Mouse (Mus musculus) adrenal gland, postnatal 10 days (tissue): ENCODE measurements around the gene Gm44973. TPM values are rescaled to one million over a fixed set of nuclear protein-coding genes. Genes with fewer than 3 reads are reported as not detected.
"Not testable (repeated sequence)": the region's sequence is repeated elsewhere in the genome, so short reads cannot be mapped to it uniquely, and the experiment has no call there.

Source experiments
- DNase-seq: peaks from one replicate; pipeline ENCODE4 v3.0.0; 2021; ENCODE audit warnings: mixed read lengths
- long read RNA-seq, 2 experiments: library from polyadenylated mRNA; stranded (forward); transcript quantifications; one replicate each; pipeline ENCODE4 v2.0.0; 2021
- total RNA-seq, 2 experiments: library from RNA; stranded (reverse); gene quantifications; 2 replicates each; pipeline ENCODE4 v1.2.3; 2021

The Gm44973 gene
- not detected for total RNA-seq
- long read RNA-seq, experiment 1, partial matches to known transcripts = 0 of 6 reads
- long read RNA-seq, experiment 1, other reads (novel, unspliced or antisense) = 6 of 6 reads
- long read RNA-seq, experiment 2, partial matches to known transcripts = 0 of 1 reads
- long read RNA-seq, experiment 2, other reads (novel, unspliced or antisense) = 1 of 1 reads

DNA sequence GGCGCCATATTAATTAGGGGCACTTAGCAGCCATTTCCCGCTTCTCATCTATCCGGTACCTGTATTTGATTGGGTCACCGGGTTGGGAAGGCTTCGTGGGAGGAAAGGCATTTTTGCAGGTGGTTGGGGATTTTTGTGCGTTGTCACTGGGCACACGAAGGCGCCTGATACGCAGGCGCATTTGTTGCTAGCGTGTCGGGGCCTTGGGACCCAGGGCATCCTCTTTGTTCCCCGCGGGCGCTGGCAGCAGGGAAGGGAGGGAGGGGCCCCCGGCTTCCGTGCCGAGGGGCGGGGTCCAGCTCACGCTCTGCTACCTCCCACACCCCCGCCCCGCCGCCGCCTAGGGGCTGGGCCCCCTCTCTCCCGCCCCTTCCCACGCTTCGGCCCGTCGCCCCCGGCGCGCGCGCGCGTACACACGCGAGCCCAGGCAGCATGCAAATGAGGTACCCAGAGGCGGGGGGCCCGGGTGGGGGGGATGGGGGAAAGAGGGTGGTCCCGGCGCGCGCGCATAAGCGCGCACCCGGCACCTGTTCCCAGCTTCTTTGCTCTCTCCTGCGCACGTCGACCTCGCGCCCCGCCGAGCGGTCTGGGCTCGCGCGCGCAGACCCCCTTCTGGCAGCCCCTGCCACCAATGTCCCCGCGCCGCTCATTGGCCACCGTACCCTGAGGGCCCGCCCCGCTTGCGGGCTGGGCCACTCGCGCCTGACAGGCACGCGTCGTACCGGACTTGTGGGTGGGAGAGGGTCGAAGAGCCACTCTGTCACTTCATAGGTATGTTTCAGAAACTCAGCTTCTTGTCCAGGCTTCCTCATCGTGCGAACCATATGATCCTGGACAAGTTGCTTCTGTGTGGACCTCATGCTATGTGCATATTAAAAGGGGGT lies at the start of gene Gm44973:
Gm44973 (plus strand) TSS at position 379 of the 884 bp plus-strand sequence.
- peak; percentile 98 for DNase-seq

DNA sequence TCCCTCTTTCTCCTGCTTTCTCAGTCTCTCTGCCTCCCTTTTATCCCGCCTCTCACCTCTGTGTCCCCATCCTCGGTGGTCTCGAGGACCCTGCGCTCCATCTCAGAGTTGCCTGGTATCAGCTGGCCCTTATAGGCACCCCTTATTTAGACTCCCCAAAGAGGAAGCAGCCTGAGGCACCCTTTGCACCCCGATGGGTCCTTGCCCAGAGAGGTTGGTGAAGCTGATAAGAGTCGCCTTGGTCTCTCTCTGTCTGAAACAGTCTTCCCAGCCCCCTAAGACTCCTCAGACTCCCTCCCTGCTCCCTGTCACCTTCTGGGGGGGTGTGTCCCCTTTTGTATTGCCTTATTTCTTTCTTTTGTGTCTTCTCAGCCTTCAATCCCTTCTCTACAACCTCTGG lies 44.2 kb upstream of the Gm44973 start, which contains the start of gene Sbk3:
Sbk3 (minus strand) TSS at position 101 of the 400 bp plus-strand sequence.
- DNase-seq = no peak

DNA sequence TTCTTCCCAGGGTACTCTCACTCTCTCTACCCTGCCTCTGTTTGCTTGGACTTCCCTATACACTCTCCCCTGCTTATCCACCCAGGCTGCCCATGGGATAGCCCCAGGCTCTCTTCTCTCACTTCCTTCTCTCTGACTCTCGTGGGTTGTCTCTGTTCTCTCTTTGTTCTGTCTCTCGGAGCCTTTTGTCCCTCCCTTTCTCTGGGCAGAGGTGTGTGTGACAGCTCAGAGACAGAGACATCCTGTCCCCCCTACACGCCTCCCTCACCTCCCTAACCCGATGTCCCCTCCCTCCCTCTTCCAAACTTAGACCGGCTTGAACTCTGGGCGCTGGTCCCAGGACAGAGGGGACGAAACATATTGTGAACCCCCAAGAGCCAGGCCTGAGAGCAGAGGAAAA lies 43.6 kb upstream of the Gm44973 start:
- no peak for DNase-seq

DNA sequence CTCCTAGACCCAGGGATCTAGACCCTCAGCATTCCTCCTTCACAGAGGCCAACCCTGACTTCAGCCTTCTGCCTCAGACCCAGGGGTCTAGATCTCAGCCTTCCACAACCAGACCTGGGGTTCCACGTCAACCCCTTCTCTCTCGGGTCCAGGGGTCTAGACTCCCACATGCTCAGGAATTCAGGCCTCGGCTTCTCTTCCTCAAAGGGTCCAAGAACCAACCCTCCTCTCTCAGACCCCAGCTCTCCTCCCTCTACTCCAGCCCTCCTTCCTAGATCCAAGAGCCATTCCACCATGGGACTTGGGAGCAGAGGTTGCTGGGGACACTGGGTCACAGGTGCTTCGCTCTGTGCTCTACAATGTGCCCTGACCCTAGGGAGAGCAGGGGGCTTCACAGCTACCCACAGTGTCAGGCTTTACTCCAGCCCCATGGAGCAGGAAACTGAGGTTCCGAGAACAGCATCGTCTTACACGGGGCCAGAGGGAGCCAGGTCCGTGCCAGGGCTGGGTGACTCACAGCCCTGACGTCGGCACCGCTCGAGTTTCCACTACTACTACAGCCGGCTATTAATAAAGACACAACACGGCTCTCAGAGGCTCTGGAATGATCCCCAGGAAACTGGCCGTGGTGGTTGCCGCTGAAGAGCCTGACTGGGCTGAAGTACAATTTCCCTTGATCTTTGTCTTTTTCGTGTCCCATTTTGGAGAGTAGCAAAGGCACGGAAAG lies 42.8 kb upstream of the Gm44973 start:
- DNase-seq = peak; percentile 81

DNA sequence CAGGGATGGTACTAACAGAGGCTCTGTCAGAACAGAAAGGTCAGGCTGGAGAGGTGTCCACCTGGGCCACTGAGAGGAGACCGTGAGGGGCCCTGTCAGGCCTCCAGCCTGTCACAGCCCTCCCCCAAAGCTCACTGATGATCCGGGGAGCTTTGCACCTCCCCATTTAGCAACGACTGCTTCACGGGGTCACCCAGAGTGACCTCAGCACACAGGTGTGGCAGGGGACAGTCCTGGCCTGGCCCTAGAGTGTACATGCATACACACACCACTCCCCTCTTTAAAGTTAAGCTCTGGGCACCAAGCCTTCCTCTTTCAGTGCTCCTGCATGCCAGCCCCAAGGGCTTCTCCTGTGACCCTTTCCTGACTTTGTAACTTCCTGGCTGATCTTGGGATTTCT lies 39.8 kb upstream of the Gm44973 start:
- no peak for DNase-seq

DNA sequence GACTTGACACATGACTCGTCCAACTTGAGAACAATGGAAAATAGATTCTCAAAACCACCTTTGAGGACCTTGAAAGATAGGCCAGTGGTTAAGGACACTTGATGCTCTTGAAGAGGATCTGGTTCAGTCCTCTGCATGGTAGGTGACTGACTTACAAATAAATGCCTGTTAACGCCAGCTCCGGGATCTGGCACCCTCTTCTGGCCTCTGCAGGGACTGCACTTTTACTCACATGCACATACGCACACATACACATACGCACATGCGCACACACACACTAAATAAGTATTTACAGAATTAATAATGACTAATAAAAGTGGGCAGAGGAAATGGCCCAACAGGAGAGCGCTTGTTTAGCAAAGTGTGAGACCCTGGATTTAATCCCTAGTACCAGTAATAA lies 38.5 kb upstream of the Gm44973 start:
- DNase-seq = no peak

DNA sequence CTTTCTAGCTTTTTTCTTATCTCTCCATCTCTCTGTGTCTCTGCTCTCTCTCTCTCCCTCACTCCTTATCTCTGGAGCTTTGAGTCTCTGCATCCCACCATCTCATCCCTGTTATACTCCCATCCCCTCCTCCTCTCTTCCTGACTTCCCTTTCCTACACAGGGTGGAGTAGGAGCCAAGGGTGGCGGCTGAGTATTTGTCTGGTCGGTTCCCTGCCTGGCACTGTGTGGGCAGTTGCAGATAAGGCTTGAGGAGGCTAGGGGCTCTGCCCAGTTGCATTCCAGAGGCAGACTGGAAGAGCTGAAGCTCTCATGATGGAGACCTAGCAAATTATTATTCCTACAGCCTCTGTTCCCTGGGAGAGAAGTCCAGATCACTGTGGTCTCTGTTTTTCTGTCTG lies 27.0 kb upstream of the Gm44973 start:
- no peak for DNase-seq

DNA sequence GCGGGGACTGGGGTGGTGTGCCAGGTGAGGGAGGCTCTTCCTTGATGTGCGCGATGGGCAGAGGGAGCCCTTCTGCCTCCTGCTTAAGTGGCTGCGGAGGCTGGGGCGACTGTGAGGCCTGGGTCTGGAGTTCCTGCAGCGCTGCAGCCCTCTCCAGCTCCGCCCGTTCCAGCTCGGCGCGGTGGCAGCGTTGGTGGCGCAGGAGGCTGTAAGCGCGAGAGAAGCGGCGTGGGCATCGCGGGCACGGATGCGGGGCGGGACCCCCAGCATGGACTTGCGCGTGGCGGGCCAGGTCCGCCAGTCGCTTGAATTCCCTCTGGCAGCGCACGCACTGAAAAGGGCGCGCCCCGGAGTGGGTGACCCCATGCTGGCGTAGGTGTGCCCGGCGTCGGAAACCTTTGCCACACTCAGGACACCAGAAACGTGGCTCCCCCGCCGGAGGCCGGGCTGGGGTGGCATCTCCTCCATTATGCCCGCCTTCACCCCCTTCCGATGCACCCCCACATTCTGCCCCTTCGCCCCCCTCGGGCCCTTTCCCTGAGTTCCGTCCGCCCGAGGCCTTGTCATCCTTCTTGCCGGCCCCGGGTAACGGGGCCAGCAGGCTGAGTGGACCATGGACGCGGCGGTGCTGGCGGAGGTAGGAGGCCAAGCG lies 21.8 kb upstream of the Gm44973 start:
- DNase-seq = no peak

DNA sequence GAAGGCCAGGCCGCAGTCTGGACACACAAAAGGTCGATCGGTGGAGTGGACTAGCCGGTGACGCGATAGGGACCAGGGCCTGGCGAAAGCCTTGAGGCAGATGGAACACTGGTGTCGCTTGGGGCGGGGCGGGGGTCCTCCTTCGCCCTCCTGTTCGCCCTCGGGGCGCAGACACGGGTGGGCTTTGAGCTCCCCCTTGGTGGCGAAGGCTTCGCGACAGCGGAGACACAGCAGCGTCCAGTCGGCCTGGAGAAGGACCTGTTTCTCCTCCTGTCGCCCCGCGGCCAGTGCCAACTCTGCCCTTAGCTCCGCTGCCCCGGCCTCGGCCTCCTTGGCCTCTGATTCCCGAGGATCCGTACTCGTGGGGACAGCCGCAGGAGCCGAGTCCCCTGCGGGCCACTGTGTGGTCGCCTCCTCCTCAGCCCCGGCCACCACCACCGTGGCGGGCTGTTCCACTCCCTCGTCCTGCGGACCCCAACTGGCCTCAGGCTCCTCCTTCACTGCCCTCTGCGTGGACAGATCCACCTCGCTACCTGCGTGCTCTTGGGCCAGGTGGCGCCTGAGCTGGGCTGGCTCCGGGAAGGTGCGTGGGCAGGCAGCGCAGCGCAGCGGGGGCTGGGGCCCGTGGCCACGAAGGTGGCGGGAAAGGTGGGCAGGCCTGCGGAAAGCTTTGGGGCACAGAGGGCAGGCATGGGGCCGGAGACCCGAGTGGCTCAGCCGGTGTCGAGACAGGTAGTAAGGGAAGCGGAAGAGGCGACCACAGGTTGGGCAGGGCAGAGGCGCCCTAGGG lies 21.1 kb upstream of the Gm44973 start:
- DNase-seq = no peak

DNA sequence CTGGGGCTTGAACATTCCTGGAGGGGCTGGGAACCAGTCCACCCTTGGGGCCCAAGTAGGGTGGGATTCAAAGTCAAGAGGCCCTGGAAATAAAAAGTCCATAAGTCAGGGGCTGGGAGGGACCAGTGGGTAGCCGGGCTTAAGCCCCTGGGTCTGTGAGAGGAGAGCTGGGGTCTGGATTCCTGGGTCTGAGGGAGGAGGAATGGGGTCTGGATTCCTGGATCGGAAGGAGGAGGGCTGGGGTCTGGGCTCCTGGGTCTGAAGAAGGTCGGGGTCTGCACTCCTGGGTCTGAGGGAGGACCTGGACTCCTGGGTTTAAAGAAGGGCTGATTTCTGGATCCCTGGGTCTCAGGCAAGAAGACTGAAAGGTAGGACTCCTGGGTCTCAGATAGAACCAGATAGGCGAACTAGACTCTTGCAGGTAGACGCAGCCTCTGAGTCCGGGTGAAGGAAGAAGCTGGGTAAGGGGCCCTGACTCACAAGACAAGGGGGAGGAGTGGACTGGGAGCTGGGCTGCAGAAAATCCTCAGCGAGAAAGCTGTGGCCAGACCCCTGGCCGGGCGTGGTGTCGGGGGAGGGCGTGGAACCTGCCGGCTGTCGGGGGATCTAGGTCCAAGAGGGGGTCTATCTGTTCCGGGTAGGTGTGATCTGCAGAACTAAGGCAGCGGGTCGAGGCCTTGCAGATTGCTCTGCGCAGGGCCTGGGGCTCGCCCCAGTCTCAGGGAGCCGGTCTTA lies 19.9 kb upstream of the Gm44973 start:
- DNase-seq = no peak

DNA sequence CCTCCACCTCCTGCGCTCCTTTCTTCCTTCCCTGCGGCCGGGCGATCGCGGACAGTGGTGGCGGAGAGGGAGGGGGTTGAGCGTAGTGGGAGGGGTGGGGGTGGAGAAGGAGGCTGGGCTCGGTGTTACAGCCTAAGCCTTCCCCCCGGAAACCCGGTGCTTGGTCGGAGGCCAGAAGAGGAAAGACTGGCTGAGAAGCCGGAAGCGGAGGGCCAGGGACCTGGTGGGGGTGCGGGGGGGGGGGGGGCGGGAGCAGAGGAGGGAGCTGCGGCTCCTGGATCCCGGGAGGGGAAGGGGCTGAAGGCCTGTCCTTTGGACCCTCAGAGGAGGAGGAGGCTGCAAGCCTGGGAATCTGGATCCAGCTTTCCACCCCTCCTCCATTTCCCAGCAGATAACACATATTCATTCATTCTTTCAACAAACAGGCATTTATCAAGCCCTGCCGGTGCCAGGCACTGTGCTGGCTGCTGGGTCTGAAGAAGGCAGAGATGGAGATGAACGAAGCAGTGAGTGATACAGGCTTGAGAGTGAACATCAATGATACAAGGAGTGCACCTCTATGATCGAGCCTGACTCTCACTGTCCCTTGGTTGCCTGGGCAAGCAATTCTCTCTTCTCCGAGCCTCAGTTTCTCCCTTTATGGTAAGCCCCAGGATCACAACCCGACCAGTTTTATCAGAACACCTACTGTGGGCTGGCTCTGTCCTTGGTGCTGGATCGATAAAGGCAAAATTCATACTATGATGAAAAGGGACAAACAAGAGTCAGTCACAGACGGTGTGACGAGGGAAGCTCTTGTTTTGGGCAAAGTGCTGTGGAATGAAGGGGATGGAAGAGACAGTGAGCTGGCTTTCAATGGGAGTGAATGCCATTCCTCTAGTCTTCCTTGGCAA lies 19.0 kb upstream of the Gm44973 start, which contains the start of gene Zfp579:
Zfp579 (minus strand) TSS at position 156 of the 893 bp plus-strand sequence.
- DNase-seq = peak; percentile 97

DNA sequence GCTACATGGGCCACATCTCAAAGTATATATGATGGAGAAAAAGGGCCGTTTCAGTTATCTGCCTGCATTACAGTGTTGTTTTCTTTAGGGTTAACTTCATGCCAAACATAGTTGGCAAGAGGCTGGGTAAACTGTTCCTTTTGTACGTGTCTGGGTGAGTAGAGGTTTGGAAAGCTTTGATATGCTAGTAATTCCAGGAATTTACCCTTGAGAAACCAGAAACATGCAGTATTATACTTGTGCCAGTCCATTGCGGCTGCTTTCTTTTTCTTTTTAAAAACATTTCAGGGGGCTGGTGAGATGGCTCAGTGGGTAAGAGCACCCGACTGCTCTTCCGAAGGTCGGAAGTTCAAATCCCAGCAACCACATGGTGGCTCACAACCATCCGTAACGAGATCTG lies 18.4 kb upstream of the Gm44973 start:
- no peak for DNase-seq

DNA sequence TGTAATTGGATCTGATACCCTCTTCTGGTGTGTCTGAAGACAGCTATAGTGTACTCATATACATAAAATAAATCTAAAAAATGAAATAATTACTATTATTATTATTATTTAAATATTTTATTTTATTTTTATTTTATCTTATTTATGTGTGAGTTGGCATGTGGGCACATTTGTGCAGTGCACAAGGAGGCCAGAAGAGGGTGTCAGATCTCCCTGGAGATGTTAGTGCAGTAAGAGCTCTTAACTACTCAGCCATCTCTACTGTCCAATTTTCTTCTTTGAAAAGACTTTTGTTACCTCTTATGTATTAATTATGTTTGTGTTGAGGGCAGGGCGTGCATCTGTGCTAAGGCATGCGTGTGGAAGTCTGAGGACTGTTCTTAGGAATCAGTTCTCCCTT lies 15.4 kb upstream of the Gm44973 start:
- peak; percentile 39 for DNase-seq

DNA sequence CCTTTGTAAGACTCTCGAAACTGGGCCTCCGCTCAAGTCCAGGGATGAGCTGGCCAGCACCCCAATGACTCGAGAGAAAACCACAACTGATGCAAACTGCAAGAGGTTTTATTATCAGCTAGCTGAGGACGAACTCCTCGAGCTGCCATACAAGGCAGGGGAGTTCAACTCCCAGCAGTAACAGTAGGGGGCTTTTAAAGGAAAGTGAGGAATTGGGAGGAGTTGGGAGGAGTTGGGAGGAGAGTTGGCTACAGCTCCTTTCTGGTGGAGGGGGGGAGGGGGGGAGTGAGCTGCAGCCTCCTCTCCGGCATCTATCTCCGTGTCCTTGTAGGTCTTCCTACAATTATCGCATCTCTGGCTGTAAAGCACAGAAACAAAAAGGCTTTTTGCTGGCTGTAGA lies 12.4 kb upstream of the Gm44973 start:
- DNase-seq = not testable (repeated sequence)

DNA sequence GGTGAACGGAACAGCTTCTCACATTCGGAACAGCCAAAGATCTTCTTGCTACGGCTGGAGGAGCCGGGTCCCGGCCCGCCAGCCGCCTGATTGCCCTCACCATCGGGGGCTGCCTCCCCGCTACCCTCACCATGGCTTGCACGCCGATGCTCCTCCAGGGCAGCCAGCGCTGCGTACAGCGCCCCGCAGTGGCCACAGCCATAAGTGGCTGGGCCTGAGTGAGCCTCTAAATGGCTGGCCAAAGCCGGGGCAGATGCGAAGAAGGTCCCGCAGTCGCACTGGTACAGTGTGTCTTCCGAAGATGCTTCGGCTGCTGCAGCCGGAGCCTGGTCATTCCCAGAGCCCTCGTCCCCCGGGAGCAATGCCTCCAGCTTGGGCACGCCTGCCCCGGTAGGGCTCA lies 7.1 kb upstream of the Gm44973 start:
- no peak for DNase-seq

DNA sequence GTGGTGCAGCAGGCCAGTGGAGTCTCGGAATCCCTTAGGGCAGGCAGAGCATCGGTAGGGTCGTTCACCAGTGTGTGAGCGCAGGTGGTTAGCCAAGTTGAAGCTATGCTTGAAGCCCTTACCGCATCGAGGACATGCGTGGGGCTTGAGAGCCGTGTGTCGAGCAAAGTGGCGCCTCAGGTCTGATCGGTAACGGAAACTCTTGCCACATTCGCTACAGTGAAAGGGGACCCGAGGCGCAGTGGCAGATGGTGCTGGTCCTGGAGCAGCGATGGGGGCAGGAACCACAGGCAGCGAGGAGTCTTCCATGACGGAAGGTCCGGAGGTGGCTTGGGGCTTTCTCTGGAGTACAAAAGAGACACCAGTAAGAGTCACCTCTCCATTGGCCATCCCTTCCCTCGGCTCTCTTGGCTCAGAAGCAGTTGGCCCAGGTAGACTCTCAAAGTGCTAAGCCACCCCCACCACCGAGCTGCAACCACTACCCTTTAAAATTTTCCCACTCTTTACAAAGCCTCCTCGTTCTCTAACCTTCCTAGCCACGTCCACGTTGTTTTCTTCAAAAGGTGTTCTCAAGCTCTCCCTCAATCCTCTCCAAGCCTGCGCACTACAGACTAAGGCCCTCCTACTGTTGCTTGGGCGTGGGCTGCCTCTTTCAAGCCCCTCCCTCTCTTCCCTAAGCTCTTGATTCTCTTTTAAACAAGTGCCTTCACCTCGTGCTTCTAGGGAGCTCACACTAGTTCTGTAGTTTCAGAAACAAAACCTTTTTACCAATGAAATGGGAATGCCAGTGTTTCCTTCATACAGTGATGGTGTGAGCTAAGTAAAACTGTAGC lies 2.4 kb upstream of the Gm44973 start:
- no peak for DNase-seq

DNA sequence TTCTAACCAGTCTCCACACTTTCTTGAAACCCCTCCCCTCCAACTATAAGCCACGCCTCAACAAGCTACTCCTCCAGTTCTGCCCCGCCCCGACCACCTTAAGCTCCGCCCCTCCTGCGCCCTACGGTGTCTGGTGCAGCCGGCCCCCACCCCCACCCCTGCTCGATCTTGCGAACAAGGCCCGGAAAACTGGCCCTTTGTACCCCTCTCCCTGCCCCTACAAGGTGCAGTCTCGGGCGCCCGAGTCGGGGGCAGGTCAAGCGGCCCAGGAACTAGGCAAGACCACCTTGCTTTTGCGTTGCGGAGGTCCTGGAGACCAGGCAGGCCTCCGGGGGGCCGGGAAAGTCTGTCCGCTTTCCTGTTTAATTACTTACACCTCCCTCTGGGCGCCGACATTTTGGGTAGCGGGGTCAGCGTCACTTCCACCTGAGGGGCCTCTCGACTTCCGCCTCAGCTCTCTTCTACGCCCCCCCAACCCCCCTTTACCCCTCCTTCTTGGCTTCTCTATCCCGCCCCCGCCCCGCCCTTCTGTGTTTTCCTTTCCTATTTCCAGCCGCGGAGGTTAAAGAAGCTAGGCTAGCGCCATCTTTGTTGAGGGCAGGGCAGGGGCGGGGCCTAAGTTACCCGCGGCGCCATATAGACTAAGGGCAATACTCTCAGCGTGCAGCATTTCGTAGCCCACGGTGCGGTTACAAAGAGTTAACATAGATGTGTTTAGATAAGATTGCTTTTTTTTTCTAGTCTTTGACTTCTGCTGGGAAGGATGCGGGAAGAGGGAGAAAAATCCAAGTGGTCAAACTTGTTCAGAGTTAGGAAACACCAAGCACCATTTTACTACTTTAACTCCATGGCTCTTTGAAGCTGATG lies 812 bp upstream of the Gm44973 start, which contains the start of the genes Zfp524 and Fiz1:
Zfp524 (plus strand) TSS at position 165 of the 867 bp plus-strand sequence.
Fiz1 (minus strand) TSS at position 447 of the 867 bp plus-strand sequence.
- DNase-seq = peak; percentile 98

DNA sequence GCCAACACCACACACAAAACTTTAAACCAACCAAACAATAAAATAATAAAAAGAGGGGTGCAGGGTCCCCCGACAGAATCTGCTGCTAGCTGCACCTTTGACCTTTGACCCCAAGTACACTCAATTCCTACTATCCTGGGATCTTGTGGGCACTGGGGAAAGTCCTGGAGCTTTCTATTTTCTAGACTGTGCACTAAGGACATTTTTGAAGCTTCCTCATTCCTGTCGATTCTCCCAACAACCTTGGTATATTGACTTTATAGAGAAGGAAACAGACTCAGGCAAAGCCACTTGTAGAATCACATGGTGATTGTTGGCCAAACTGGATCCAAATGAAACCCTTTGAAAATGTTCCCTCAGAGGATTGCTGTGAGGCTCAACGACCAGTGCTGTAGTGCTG lies 761 bp downstream of the Gm44973 start:
- no peak for DNase-seq
